Mouse (Mus musculus) liver, adult 2 months (tissue): ENCODE measurements around the gene Cfap57. TPM values are rescaled to one million over a fixed set of nuclear protein-coding genes. Genes with fewer than 3 reads are reported as not detected.

ENCODE experiments used
- DNase-seq: peaks from one replicate; pipeline ENCODE4 v3.0.0-alpha.2; 2011; ENCODE audit warnings: low read depth, low spot score; ENCODE audit errors: extremely low read depth
- H3K27ac ChIP-seq: fragments of 200-500 bp; replicated peaks from 2 replicates; pipeline ENCODE4 v1.5.1; 2012; ENCODE audit warnings: low read depth, mild to moderate bottlenecking, control low read depth, inconsistent platforms, low read length; ENCODE audit not compliant: insufficient read depth
- H3K27me3 ChIP-seq: fragments of 200-500 bp; 2 replicates; pipeline ENCODE4 v1.6.1; 2012; ENCODE audit warnings: mild to moderate bottlenecking, moderate library complexity, low read length, inconsistent platforms; ENCODE audit not compliant: control insufficient read depth, insufficient read depth
- H3K36me3 ChIP-seq: fragments of 200-500 bp; 2 replicates; pipeline ENCODE4 v1.6.1; 2012; ENCODE audit warnings: low read length, inconsistent platforms; ENCODE audit not compliant: control insufficient read depth, insufficient read depth
- H3K4me1 ChIP-seq: fragments of 200-500 bp; 2 replicates; pipeline ENCODE4 v1.6.1; 2011; ENCODE audit warnings: low read length; ENCODE audit not compliant: control insufficient read depth, insufficient read depth
- H3K4me3 ChIP-seq: fragments of 200-500 bp; 2 replicates; pipeline ENCODE4 v1.5.1; 2011; ENCODE audit warnings: low read depth, mild to moderate bottlenecking, control low read depth, low read length, moderate library complexity; ENCODE audit not compliant: insufficient read depth
- H3K79me2 ChIP-seq: fragments of 200-500 bp; 2 replicates; pipeline ENCODE4 v1.6.1; 2012; ENCODE audit warnings: inconsistent platforms, mild to moderate bottlenecking, low read length, moderate library complexity; ENCODE audit not compliant: control insufficient read depth, insufficient read depth
- H3K9ac ChIP-seq: fragments of 200-500 bp; 2 replicates; pipeline ENCODE4 v1.6.1; 2012; ENCODE audit warnings: low read depth, mild to moderate bottlenecking, control low read depth, inconsistent platforms, low read length
- CTCF ChIP-seq: fragments of 200-500 bp; IDR thresholded peaks from 2 replicates; pipeline ENCODE4 v1.5.1; 2011; ENCODE audit warnings: low read depth, low read length, control low read depth
- POLR2A ChIP-seq: fragments of 200-500 bp; IDR thresholded peaks from 2 replicates; pipeline ENCODE4 v1.6.1; 2011; ENCODE audit warnings: low read length, control low read depth; ENCODE audit not compliant: insufficient read depth; ENCODE audit errors: extremely low read depth
- WGBS: fragments of 180-500 bp; shearing (Covaris S2); methylation state at CpG from one replicate; pipeline ENCODE4 v1.1.7; 2018; 5-methylcytosine and 5-hydroxymethylcytosine counted together
- polyA plus RNA-seq: library from polyadenylated mRNA; depleted of rRNA; stranded (reverse); fragments of >200 nt; gene quantifications from 2 replicates; pipeline ENCODE4 v1.2.3, GENCODE M21; 2012
- total RNA-seq: library from RNA; depleted of rRNA; stranded (reverse); fragments of >200 nt; gene quantifications from 2 replicates; pipeline ENCODE4 v1.2.3, GENCODE M21; 2014

Cfap57 gene
- total and polyA plus RNA-seq, 2 experiments: not detected

DNA sequence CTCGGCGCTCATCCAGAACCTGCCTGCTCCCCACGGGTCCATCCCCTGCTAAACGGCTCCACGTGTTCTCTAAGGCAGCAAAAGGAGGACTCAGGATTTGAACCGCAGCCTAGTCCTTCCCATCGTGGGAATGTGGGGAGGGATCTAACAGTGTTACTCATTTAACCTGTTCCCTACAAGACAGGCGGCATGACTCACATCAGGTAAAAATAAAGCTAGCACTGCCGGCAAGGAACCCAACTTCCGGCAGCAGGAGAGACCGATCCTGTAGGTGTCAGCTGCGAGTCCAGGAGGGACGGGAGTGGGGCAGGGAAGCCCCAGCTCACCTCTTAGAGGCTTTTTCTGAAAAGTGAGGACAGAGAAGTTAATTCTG is 77.4 kb downstream of the Cfap57 start:
- H3K4me3 ChIP-seq: peak overlapping the region; percentile 21; the same call in 1 of the 2 replicates
- no peaks in the 10 kb centered on the region for H3K27me3 ChIP-seq
- peak overlapping the region; percentile 12 for H3K27ac ChIP-seq
- no peaks in the 10 kb centered on the region for H3K36me3 ChIP-seq
- H3K79me2 ChIP-seq: no peaks in the 10 kb centered on the region
- peak; percentile 68 for DNase-seq
- 11% methylated on average over 13 of the region's 13 CpGs for WGBS
- TF ChIP-seq CTCF (no peak), POLR2A (no peak)
- H3K4me1 ChIP-seq: peaks cover 2% of the 10 kb centered on the region; the same call in 1 of the 2 replicates
- H3K9ac ChIP-seq: peak overlapping the region; percentile 14; the same call in 1 of the 2 replicates

DNA sequence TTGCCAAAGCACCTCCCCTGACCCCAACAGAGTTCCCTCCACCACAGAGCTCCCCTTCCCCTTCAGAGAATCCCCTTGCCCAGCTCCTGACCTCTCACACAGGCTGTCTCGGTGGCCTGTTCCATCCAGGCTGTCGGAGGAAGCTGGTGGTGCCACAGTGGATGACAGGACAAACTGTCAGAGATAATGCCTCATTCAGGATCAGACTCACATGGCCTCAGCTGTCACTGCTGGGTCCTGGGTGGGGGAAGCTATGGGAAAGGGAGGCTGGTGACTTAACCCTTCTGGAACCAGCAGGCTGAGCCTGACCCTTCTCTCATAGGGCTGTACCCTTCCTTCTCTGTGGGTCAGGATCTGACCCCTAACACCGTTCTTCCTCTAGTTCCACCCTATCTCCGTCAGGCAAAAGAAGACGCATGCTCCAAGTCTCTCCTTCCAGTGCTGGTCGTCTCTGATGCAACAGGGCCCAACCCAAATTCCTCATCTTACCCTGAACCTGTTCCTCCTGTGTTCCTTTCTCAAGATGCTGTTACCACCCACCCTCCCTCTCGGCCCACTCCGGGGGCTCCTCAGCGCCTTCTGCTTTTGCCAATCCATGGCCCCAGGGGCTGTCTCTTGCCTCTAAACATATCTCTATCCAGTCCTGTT is 77.9 kb downstream of the Cfap57 start:
- Histone ChIP-seq H3K4me1 (peaks cover 2% of the 10 kb centered on the region; the same call in 1 of the 2 replicates), H3K36me3 (no peaks in the 10 kb centered on the region), H3K4me3 (no peak overlapping the region), H3K79me2 (no peaks in the 10 kb centered on the region), H3K9ac (no peak overlapping the region), H3K27me3 (no peaks in the 10 kb centered on the region), H3K27ac (no peak overlapping the region)
- TF ChIP-seq POLR2A (no peak), CTCF (no peak)
- WGBS: 72% methylated on average over 9 of the region's 9 CpGs
- no peak for DNase-seq

DNA sequence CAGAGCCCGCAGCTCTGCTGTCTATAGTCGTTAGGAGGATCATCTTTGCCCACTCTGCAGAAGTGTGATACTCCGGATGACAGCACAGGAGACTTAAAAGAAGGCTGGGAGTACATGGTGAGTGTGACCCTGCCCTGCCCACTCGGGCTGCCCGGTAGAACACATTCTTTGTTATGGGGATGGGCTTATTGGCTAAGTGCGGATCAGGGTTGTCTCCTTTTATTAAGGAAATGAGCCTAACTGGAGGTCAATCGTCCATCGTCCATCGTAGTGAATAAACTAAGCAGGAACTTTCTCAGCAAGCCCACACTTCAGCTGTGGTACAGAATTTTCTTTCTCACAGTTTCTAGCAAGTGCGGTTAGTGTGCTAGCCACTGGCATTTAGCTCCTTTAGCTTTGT is 80.7 kb downstream of the Cfap57 start:
- Histone ChIP-seq H3K36me3 (no peaks in the 10 kb centered on the region), H3K9ac (no peak overlapping the region), H3K4me1 (no peaks in the 10 kb centered on the region), H3K79me2 (no peaks in the 10 kb centered on the region), H3K4me3 (no peak overlapping the region), H3K27me3 (no peaks in the 10 kb centered on the region), H3K27ac (no peak overlapping the region)
- no peak for DNase-seq
- WGBS: 71% methylated on average over 10 of the region's 10 CpGs
- TF ChIP-seq POLR2A (no peak), CTCF (no peak)

DNA sequence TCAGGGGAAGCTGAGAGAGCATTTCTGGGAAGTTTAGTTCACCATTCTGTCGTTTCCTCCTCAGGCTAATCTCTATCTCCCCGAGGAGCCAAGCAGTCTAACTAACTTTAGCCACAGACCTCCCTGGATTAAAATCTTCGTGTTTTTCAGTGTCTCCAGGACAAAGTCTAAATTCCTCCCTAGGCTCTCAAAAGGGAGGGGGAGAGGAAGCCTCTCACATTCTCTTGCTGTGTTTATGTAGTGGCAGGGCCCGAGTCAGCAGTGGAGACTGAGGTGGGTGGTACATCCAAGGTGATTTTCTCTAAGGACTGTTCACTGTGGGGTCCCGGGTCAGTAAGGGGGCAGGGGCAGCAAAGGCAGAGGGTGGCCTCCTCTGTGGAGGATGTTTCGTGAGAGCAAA is 82.8 kb downstream of the Cfap57 start:
- H3K36me3 ChIP-seq: no peaks in the 10 kb centered on the region
- DNase-seq: no peak
- TF ChIP-seq CTCF (no peak), POLR2A (no peak)
- no peaks in the 10 kb centered on the region for H3K4me1 ChIP-seq
- H3K27me3 ChIP-seq: no peaks in the 10 kb centered on the region
- H3K27ac ChIP-seq: no peak overlapping the region
- 35% methylated on average over 6 of the region's 6 CpGs for WGBS
- no peak overlapping the region for H3K9ac ChIP-seq
- no peaks in the 10 kb centered on the region for H3K79me2 ChIP-seq
- no peak overlapping the region for H3K4me3 ChIP-seq

DNA sequence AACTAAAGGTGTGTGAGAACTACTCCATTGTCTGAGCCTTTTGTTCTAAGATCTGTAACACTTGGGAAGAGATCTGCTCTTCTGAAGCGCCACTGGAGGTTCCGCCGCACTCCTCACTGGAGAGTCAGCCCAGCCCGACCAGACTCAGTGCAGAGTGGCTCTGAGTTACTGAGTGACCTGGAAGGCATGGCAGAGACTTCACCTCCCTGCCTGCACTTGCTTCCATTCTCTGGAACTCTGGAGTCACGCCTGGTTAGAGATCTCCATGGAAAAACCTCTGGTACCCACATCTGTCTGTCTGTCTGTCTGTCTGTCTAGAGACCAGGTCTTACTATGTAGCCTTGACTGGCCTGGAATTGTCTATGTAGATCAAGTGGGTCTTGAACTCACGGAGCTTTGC is 85.0 kb downstream of the Cfap57 start:
- no peak for DNase-seq
- TF ChIP-seq CTCF: no peak
- TF ChIP-seq POLR2A: no peak
- 94% methylated on average over 6 of the region's 6 CpGs for WGBS

DNA sequence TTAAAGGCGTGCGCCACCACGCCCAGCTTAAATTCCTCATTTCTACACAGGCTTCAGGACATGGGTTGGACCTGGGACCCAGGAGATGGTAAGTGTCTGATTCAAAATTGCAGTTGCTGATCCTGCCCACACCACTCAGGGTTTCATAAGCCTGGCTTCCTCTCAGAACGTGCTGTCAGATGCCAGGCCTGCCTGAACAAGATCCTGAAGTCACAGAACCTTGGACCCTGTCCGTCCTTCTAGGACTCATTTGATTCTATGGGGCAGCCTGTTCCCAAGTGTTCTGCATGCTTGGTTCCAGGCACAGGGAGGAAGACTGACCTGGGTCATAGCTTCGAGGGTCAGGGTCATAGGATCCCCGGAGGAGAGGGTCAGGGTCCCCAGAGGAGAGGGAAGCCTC is 87.0 kb downstream of the Cfap57 start:
- Histone ChIP-seq H3K36me3 (no peaks in the 10 kb centered on the region), H3K4me1 (no peaks in the 10 kb centered on the region), H3K79me2 (no peaks in the 10 kb centered on the region), H3K9ac (no peak overlapping the region), H3K27ac (no peak overlapping the region), H3K4me3 (no peak overlapping the region), H3K27me3 (no peaks in the 10 kb centered on the region)
- no peak for TF ChIP-seq CTCF
- TF ChIP-seq POLR2A: no peak
- WGBS: 82% methylated on average over 7 of the region's 7 CpGs
- no peak for DNase-seq

More for the DNA sequence above, 85.0 kb downstream of the Cfap57 start:
- H3K4me1 ChIP-seq: no peaks in the 10 kb centered on the region
- H3K9ac ChIP-seq: no peak overlapping the region
- H3K79me2 ChIP-seq: no peaks in the 10 kb centered on the region
- H3K27me3 ChIP-seq: no peaks in the 10 kb centered on the region
- H3K4me3 ChIP-seq: no peak overlapping the region
- H3K27ac ChIP-seq: no peak overlapping the region
- H3K36me3 ChIP-seq: no peaks in the 10 kb centered on the region
